Mouse (Mus musculus): ENCODE measurements around the gene Crtam. TPM values are rescaled to one million over a fixed set of nuclear protein-coding genes. Genes with fewer than 3 reads are reported as not detected.

Crtam gene
- polyA plus RNA-seq, 1 experiment from 2014 or later = 0.19 TPM

- Histone ChIP-seq H3K36me3 (no peaks in the 10 kb centered on the region), H3K9me3 (no peaks in the 10 kb centered on the region), H3K27ac (no peak overlapping the region), H3K9ac (replicated peaks) (no peak overlapping the region), H3K4me3 (replicated peaks) (no peak overlapping the region), H3K4me2 (replicated peaks) (no peak overlapping the region), H3K27me3 (peaks cover 14% of the 10 kb centered on the region; the same call in 1 of the 2 replicates), H3K4me1 (replicated peaks) (peaks cover 8% of the 10 kb centered on the region; the same call in 1 of the 2 replicates)
- no peak for ATAC-seq
- WGBS = 91% methylated on average over 6 of the region's 6 CpGs
Measured at GRCm38 (mm10) chr9:40948473-40948872, 56.0 kb downstream of the Crtam start.

GRCm38 (mm10) chr9:40947131-40947530 is 57.3 kb downstream of the Crtam start:
- no peak for ATAC-seq
- Histone ChIP-seq H3K9me3 (no peaks in the 10 kb centered on the region), H3K4me1 (replicated peaks) (peaks cover 8% of the 10 kb centered on the region; the same call in 1 of the 2 replicates), H3K4me2 (replicated peaks) (no peak overlapping the region), H3K4me3 (replicated peaks) (no peak overlapping the region), H3K36me3 (no peaks in the 10 kb centered on the region), H3K27me3 (peaks cover 14% of the 10 kb centered on the region; the same call in 1 of the 2 replicates), H3K9ac (replicated peaks) (no peak overlapping the region), H3K27ac (no peak overlapping the region)
- WGBS = 81% methylated on average over 4 of the region's 4 CpGs

- peak; percentile 63; the same call in 1 of the 2 replicates for ATAC-seq
- no peak overlapping the region for H3K4me2 ChIP-seq (replicated peaks)
- no peak overlapping the region for H3K9ac ChIP-seq (replicated peaks)
- no peaks in the 10 kb centered on the region for H3K9me3 ChIP-seq
- H3K27me3 ChIP-seq = no peaks in the 10 kb centered on the region
- H3K36me3 ChIP-seq = no peaks in the 10 kb centered on the region
- 63% methylated on average over 7 of the region's 7 CpGs for WGBS
- no peak overlapping the region for H3K4me3 ChIP-seq (replicated peaks)
- H3K4me1 ChIP-seq (replicated peaks) = 0 out of 2 replicates have a peak, but pooled peaks cover 5% of the 10 kb centered on the region
- H3K27ac ChIP-seq = no peak overlapping the region
Measured at GRCm38 (mm10) chr9:40937425-40937824, 67.0 kb downstream of the Crtam start.

GRCm38 (mm10) chr9:40933323-40933722 is 71.1 kb downstream of the Crtam start:
- Histone ChIP-seq H3K4me1 (replicated peaks) (no peaks in the 10 kb centered on the region), H3K4me3 (replicated peaks) (no peak overlapping the region), H3K9me3 (no peaks in the 10 kb centered on the region), H3K27me3 (0 out of 2 replicates have a peak, but pooled peaks cover 3% of the 10 kb centered on the region), H3K9ac (replicated peaks) (no peak overlapping the region), H3K27ac (no peak overlapping the region), H3K36me3 (no peaks in the 10 kb centered on the region), H3K4me2 (replicated peaks) (no peak overlapping the region)
- WGBS = 72% methylated on average over 3 of the region's 3 CpGs
- no peak for ATAC-seq

GRCm38 (mm10) chr9:40927351-40927980 is 77.0 kb downstream of the Crtam start:
- no peaks in the 10 kb centered on the region for H3K36me3 ChIP-seq
- H3K4me2 ChIP-seq (replicated peaks) = no peak overlapping the region
- no peak overlapping the region for H3K9ac ChIP-seq (replicated peaks)

More at GRCm38 (mm10) chr9:40927351-40927980, 77.0 kb downstream of the Crtam start:
- Histone ChIP-seq H3K27me3 (0 out of 2 replicates have a peak, but pooled peaks cover 3% of the 10 kb centered on the region), H3K27ac (no peak overlapping the region), H3K9me3 (no peaks in the 10 kb centered on the region), H3K4me3 (replicated peaks) (no peak overlapping the region), H3K4me1 (replicated peaks) (peaks cover 4% of the 10 kb centered on the region; the same call in 1 of the 2 replicates)
- 0 out of 2 replicates have a peak, but pooled peaks have one; percentile 14 for ATAC-seq
- 70% methylated on average over 17 of the region's 17 CpGs for WGBS

Other genes with a start within 250 kb of the Crtam start
- gene Hspa8, start 203.6 kb downstream of the Crtam start, polyA plus RNA-seq (2015; fragmentation: Nextera tagmentation; extraction: Ambion mirVana) = 2,863 and 3,076 TPM in 2 replicates
- gene Bsx, start 130.5 kb downstream of the Crtam start, polyA plus RNA-seq (2015; fragmentation: Nextera tagmentation; extraction: Ambion mirVana) = 2.7 and 4.1 TPM in 2 replicates
- gene Jhy, start 40.5 kb downstream of the Crtam start, polyA plus RNA-seq (2015; fragmentation: Nextera tagmentation; extraction: Ambion mirVana) = 0.86 and 3.2 TPM in 2 replicates
- 12.1 and 12.6 TPM in 2 replicates for gene Ubash3b, start 157.1 kb upstream of the Crtam start, polyA plus RNA-seq (2015; fragmentation: Nextera tagmentation; extraction: Ambion mirVana)

Data from midbrain, embryonic 13.5 days (tissue).